In genomic region chr19:27780030-27780429, GRCm38 (mm10) we compare ENCODE assay signal across 8 mouse cellular contexts.
DNase-seq lines count a peak whose midpoint lies in the region; ATAC-seq lines count a peak whose summit lies in the region.

No protein-coding gene starts in this region.

- no peak overlapping the region for H3K4me2 ChIP-seq in hindbrain, embryonic 11.5 days (replicated peaks; ENCODE audit: low read depth, low read length)
- H3K4me2 ChIP-seq in hindbrain, embryonic 12.5 days (replicated peaks) = no peak overlapping the region

- 57% methylated on average over 4 of the region's 4 CpGs for WGBS in hindbrain, embryonic 11.5 days
- WGBS in hindbrain, embryonic 12.5 days = 61% methylated on average over 4 of the region's 4 CpGs
- 64% methylated on average over 4 of the region's 4 CpGs for WGBS in limb, embryonic 10.5 days

- 0 out of 2 replicates have a peak, but pooled peaks cover 2% of the 10 kb centered on the region for H3K36me3 ChIP-seq in hindbrain, embryonic 11.5 days (ENCODE audit: control insufficient read depth, insufficient read depth, low read length)
- peaks cover 28% of the 10 kb centered on the region for H3K36me3 ChIP-seq in hindbrain, embryonic 12.5 days
- H3K36me3 ChIP-seq in limb, embryonic 10.5 days = peaks cover 37% of the 10 kb centered on the region

- H3K27ac ChIP-seq in hindbrain, embryonic 11.5 days (ENCODE audit: low read depth, low read length) = no peak overlapping the region
- H3K27ac ChIP-seq in hindbrain, embryonic 12.5 days = no peak overlapping the region
- H3K27ac ChIP-seq in limb, embryonic 10.5 days = no peak overlapping the region

- no peaks in the 10 kb centered on the region for H3K9me3 ChIP-seq in hindbrain, embryonic 11.5 days (ENCODE audit: control insufficient read depth, low read length)
- H3K9me3 ChIP-seq in hindbrain, embryonic 12.5 days (replicated peaks) = no peaks in the 10 kb centered on the region
- no peaks in the 10 kb centered on the region for H3K9me3 ChIP-seq in limb, embryonic 10.5 days (replicated peaks)

- no peak overlapping the region for H3K9ac ChIP-seq in hindbrain, embryonic 11.5 days (ENCODE audit: low read depth, low read length)
- H3K9ac ChIP-seq in hindbrain, embryonic 12.5 days = no peak overlapping the region

- no peak for ATAC-seq in hindbrain, embryonic 11.5 days (ENCODE audit: low FRiP score)
- ATAC-seq in hindbrain, embryonic 12.5 days (ENCODE audit: low FRiP score) = no peak
- ATAC-seq in erythroid progenitor cell, adult 5-6 weeks (replicated peaks; ENCODE audit: low FRiP score, poor library complexity, severe bottlenecking) = peak; percentile 59; the same call in 1 of the 2 replicates
- peak; percentile 99 for ATAC-seq in megakaryocyte-erythroid progenitor cell, adult 5-6 weeks (replicated peaks; ENCODE audit: low FRiP score, low TSS enrichment, poor library complexity, severe bottlenecking)

- DNase-seq in hindbrain, embryonic 11.5 days (ENCODE audit: low spot score) = peak; percentile 40
- DNase-seq in CD4-positive helper T cell, adult 2 months (ENCODE audit: low read depth, low spot score) = peak; percentile 11
- DNase-seq in adrenal gland, postnatal 10 days = peak; percentile 69
- no peak for DNase-seq in limb, embryonic 10.5 days (ENCODE audit: low spot score)
- no peak for DNase-seq in left cerebral cortex, adult 8-10 months (ENCODE audit: low spot score in 2 of 2)

- no peaks in the 10 kb centered on the region for H3K27me3 ChIP-seq in hindbrain, embryonic 11.5 days (ENCODE audit: control insufficient read depth, insufficient read depth, low read length)
- H3K27me3 ChIP-seq in hindbrain, embryonic 12.5 days = no peaks in the 10 kb centered on the region
- no peaks in the 10 kb centered on the region for H3K27me3 ChIP-seq in limb, embryonic 10.5 days (ENCODE audit: low read depth, poor library complexity, severe bottlenecking)

- H3K4me1 ChIP-seq in hindbrain, embryonic 11.5 days (replicated peaks; ENCODE audit: control insufficient read depth, insufficient read depth, low read length) = no peaks in the 10 kb centered on the region
- H3K4me1 ChIP-seq in hindbrain, embryonic 12.5 days = no peaks in the 10 kb centered on the region
- peaks cover 5% of the 10 kb centered on the region; the same call in 1 of the 2 replicates for H3K4me1 ChIP-seq in limb, embryonic 10.5 days

- H3K4me3 ChIP-seq in hindbrain, embryonic 11.5 days (ENCODE audit: low read depth, low read length) = no peak overlapping the region
- no peak overlapping the region for H3K4me3 ChIP-seq in hindbrain, embryonic 12.5 days
- H3K4me3 ChIP-seq in limb, embryonic 10.5 days = no peak overlapping the region

Comparison
In these comparisons a context has a peak if more than half of its experiments do, and no peak if none do; other contexts are left out.
1. ATAC-seq: peak in erythroid progenitor cell, adult 5-6 weeks (single experiment) and megakaryocyte-erythroid progenitor cell, adult 5-6 weeks (single experiment); none in hindbrain, embryonic 11.5 days (single experiment) and hindbrain, embryonic 12.5 days (single experiment).
2. DNase-seq: peak in hindbrain, embryonic 11.5 days (single experiment), CD4-positive helper T cell, adult 2 months (single experiment) and adrenal gland, postnatal 10 days (single experiment); none in limb, embryonic 10.5 days (single experiment) and left cerebral cortex, adult 8-10 months (0 of 2).